Mouse (Mus musculus): ENCODE measurements at regions not wholly inside any gene's neighbourhood (a gene's known extent, or its start where the extent isn't known, plus 50 kb on each side); places are given as distances from the start of the nearest gene placed in this dataset.

DNA sequence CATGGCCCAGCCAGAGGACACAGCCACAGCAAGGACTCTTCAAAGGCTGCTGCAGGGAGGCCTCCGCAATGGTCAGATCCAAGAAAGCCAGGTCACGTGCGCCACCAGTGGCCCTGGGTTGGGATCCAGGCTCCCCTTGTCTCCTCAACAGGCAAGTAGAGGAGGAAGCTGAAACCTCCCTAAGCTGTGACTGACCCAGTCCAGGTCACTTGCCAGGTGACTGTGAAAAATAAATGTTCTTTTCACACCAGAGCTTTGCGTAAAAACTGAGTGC, 57.6 kb upstream of the Slco4a1 start:
- TF ChIP-seq POLR2A (IDR thresholded peaks at IDR 0.05; ENCODE audit: insufficient read depth, low read depth, low read length) (no peak), CTCF (IDR thresholded peaks at IDR 0.05; ENCODE audit: insufficient read depth, low read depth, low read length) (no peak)
- H3K27ac ChIP-seq (ENCODE audit: insufficient read depth, low read depth, low read length): no peak overlapping the region
- no peak overlapping the region for H3K4me3 ChIP-seq (ENCODE audit: insufficient read depth, low read depth, low read length)
- 93% methylated on average over 4 of the region's 4 CpGs for WGBS
- H3K4me1 ChIP-seq (ENCODE audit: control insufficient read depth, insufficient read depth, low read length): no peaks in the 10 kb centered on the region

DNA sequence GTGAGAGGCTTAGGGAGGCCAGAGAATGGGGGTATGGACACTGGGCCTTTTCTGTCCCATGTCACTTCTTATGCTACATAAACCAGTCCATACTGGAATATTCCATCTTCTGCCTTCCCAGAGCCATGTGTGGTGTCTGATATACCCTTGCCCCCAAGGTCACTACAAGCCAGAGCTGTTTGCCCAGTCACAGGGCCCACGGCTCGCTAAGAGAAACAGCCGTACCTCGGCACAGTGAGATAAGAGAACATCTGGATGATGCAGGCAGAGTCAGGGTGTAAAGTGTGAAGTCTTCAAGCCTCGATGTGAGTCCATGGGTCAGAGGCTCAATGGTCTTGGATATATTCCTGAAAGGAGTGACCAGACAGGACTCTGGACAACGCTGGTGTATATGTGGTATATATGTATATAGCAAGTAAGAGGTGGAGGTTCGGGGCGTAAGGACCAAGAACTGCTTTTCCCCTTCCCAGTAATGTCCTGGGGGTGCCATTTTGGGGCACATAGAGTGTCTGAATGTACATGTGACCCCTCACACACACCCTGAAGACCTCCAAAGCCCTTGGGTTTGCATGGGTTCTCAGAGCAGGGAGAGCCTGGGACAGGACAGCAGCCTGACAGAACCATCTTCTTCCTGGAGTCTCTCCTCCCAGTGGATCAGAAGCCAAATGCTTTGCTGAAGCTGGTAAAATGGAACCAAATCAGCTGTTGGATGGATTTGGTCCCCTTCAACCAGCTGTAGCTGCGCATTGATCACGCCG, 58.1 kb upstream of the Slco4a1 start:
- Histone ChIP-seq H3K27ac (ENCODE audit: insufficient read depth, low read depth, low read length) (no peak overlapping the region), H3K4me3 (ENCODE audit: insufficient read depth, low read depth, low read length) (no peak overlapping the region), H3K4me1 (ENCODE audit: control insufficient read depth, insufficient read depth, low read length) (0 out of 2 replicates have a peak, but pooled peaks cover under 1% of the 10 kb centered on the region)
- WGBS: 95% methylated on average over 11 of the region's 11 CpGs
- no peak for TF ChIP-seq POLR2A (IDR thresholded peaks at IDR 0.05; ENCODE audit: insufficient read depth, low read depth, low read length)
- no peak for TF ChIP-seq CTCF (IDR thresholded peaks at IDR 0.05; ENCODE audit: insufficient read depth, low read depth, low read length)

DNA sequence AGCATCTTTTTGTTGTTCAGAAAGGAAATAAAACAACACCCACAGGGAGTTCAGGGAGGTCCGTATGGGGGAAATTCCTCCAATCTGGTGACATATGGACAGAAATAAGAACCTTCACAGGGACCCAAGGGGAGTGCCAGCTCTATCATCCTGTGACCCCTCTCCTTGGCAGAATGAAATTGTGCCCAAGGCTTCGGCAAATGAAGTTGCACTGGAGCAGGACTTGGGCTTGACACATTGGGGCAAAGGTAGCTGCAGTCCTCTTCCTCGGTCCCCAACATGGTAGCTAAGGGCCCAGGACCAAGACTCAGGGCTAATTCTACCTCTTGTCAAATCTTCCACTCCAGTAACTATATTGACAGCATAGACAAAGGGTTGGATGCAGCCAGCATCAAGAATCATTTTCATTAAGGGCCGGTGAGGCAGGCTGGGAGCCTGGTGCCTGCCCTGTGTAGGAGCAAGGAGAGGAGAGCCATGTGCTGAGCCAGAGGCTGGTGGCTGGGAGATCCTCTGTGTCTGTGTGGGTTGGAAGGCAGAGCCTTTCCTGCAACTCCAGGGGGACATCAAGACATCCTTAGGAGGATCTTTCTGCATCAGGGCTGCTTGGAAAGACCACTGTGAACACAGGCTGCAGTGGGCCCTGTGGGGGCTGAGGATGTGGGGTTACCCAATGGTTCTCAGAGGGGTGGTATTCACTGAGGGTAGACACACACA, 59.2 kb upstream of the Slco4a1 start:
- H3K4me1 ChIP-seq (ENCODE audit: control insufficient read depth, insufficient read depth, low read length): 0 out of 2 replicates have a peak, but pooled peaks cover 3% of the 10 kb centered on the region
- 65% methylated on average over 4 of the region's 4 CpGs for WGBS
- H3K4me3 ChIP-seq (ENCODE audit: insufficient read depth, low read depth, low read length): no peak overlapping the region
- TF ChIP-seq POLR2A (IDR thresholded peaks at IDR 0.05; ENCODE audit: insufficient read depth, low read depth, low read length): no peak
- TF ChIP-seq CTCF (IDR thresholded peaks at IDR 0.05; ENCODE audit: insufficient read depth, low read depth, low read length): no peak
- no peak overlapping the region for H3K27ac ChIP-seq (ENCODE audit: insufficient read depth, low read depth, low read length)

DNA sequence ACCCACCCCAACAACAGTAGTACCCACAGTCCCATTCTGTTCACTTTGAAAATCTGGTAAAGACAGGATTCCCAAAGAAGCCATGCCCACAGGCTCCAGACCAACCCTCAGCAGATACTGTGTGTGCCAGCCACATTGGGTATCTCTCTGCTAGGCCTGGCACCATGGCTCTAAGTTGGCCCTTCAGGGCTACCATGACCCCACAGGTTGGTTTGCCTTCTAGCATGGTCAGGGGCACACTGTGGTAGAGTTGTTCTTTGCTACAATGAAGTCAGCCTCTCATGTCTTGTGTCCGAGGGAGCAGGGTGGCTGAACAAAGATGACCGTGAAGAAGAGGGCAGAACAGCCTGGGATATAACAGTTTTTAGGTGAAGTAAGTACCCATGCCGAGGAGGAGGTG, 59.8 kb upstream of the Slco4a1 start:
- Histone ChIP-seq H3K27ac (ENCODE audit: insufficient read depth, low read depth, low read length) (no peak overlapping the region), H3K4me3 (ENCODE audit: insufficient read depth, low read depth, low read length) (no peak overlapping the region), H3K4me1 (ENCODE audit: control insufficient read depth, insufficient read depth, low read length) (0 out of 2 replicates have a peak, but pooled peaks cover 3% of the 10 kb centered on the region)
- TF ChIP-seq POLR2A (IDR thresholded peaks at IDR 0.05; ENCODE audit: insufficient read depth, low read depth, low read length): no peak
- no peak for TF ChIP-seq CTCF (IDR thresholded peaks at IDR 0.05; ENCODE audit: insufficient read depth, low read depth, low read length)
- 84% methylated on average over 3 of the region's 3 CpGs for WGBS

DNA sequence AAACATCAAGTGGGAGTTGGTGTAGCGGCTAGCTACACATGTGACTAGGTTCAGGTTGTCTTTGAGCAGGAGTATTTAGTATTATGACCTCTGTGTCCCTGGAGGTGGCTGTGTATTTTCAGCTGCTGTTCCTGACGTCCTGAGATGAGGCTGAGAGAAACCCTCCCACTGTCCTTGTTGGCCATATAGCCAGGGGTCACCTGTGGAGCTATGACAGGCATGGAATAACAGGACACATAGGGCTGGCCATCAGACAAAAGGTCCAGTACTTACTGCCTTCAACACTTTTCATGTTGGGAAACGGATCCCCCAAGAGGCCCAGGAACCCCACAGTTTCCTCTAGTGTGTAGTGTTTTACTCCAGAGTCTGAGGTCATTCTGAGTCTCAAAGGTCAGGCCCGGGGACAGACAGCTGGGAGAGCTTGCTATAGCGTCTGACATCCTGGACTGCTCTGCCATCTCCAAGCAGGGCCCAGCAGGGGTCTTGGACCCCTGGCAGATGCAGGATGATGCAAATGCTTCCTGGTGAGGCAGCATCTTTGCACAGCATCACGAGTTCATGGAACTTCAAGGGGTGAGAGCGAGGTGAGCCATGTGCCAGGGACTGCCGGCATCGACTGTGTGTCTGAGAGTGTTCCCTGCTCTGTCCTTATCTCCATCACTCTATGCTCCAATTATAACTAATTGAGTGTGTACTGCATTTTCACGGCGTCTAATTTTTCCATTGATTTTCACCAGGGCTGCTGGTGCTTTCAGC, 60.6 kb upstream of the Slco4a1 start:
- Histone ChIP-seq H3K4me1 (ENCODE audit: control insufficient read depth, insufficient read depth, low read length) (0 out of 2 replicates have a peak, but pooled peaks cover 3% of the 10 kb centered on the region), H3K4me3 (ENCODE audit: insufficient read depth, low read depth, low read length) (no peak overlapping the region), H3K27ac (ENCODE audit: insufficient read depth, low read depth, low read length) (no peak overlapping the region)
- WGBS: 62% methylated on average over 11 of the region's 11 CpGs
- TF ChIP-seq CTCF (IDR thresholded peaks at IDR 0.05; ENCODE audit: insufficient read depth, low read depth, low read length) (no peak), POLR2A (IDR thresholded peaks at IDR 0.05; ENCODE audit: insufficient read depth, low read depth, low read length) (no peak)

DNA sequence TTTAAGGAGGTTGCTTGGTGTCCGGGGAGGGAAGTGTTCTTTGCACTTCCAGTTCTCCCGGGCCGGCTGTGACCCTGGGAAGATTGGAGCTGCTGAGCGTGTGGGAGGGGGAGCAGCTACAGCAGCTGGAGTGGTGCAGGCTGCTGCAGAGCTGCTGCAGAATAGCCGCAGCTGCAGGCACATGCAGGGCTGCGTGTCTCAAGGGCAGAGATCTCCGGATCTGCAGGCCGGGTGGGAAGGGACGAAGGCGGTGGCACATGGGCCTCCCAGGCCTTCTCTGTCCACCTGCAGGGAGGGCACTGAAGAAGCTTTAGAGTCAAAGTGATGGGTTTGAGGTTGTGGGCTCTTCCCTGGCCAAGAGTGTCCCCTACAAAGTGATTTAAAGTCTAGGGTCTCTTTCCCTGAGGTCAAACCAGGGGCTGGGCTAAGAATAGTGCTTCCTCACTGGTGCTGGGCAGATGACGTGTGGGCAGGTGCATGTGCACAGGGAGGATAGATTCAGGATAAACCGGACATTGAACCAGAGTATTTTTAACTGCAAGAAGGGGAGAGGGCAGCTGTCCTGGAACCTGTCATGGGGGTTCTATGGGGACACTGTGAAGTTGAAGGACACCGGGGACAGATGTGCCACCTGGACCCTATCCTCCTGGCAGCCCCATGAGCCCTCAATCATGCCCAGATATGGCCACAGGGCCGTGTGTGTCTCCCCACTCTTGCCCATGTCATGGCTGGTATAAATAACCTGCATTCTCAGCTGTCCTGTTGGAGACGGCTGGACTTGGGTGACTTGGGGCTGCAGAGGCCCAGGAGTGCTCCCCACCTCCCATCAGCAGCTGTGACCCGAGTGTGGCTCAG, 58.6 kb upstream of the Gata5 start:
- 68% methylated on average over 16 of the region's 16 CpGs for WGBS
- H3K4me3 ChIP-seq (ENCODE audit: insufficient read depth, low read depth, low read length): no peak overlapping the region
- 0 out of 2 replicates have a peak, but pooled peaks cover 3% of the 10 kb centered on the region for H3K4me1 ChIP-seq (ENCODE audit: control insufficient read depth, insufficient read depth, low read length)
- TF ChIP-seq POLR2A (IDR thresholded peaks at IDR 0.05; ENCODE audit: insufficient read depth, low read depth, low read length) (no peak), CTCF (IDR thresholded peaks at IDR 0.05; ENCODE audit: insufficient read depth, low read depth, low read length) (no peak)
- no peak overlapping the region for H3K27ac ChIP-seq (ENCODE audit: insufficient read depth, low read depth, low read length)

DNA sequence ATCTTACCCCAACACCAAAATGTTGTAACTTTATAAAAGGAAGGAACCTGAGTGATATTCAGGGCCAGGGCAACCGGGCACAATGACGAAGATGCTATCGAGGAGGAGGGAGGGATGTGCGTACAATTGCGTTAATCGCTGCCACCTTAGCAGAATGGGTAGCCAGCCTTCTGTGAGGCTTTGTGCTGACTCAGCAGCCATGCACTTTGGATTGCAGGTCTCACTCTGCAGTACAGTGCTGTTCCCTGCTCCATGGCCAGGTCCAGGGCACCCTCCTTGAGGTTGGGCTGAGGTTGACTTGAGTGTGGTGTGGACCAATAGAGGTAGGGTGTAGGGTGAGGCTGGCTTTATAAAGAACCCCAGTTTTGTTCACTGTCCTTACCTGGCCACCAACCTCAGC, 57.8 kb upstream of the Gata5 start:
- H3K4me1 ChIP-seq (ENCODE audit: control insufficient read depth, insufficient read depth, low read length): 0 out of 2 replicates have a peak, but pooled peaks cover 3% of the 10 kb centered on the region
- TF ChIP-seq CTCF (IDR thresholded peaks at IDR 0.05; ENCODE audit: insufficient read depth, low read depth, low read length) (no peak), POLR2A (IDR thresholded peaks at IDR 0.05; ENCODE audit: insufficient read depth, low read depth, low read length) (no peak)
- WGBS: 93% methylated on average over 6 of the region's 6 CpGs
- no peak overlapping the region for H3K4me3 ChIP-seq (ENCODE audit: insufficient read depth, low read depth, low read length)
- H3K27ac ChIP-seq (ENCODE audit: insufficient read depth, low read depth, low read length): no peak overlapping the region

DNA sequence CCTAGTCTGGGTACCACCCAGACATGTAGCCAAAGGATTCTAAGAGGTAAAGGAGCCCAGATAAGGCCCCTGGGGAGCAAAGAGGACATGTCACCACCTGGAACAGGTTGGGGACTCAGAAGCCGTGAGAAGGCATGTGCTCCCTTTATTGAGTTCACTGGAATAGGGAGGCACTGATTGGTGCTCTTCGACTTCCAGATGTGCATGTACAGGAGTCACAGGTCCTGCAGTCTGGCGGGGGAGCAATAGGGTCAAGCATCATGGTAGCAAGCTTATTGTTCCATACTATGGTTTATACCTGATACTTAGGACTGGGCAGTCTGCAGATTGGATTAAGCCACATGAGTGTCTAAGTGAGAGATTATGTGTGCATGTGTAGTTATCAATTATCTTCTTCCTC, 56.9 kb upstream of the Gata5 start:
- Histone ChIP-seq H3K4me1 (ENCODE audit: control insufficient read depth, insufficient read depth, low read length) (peaks cover 6% of the 10 kb centered on the region), H3K4me3 (ENCODE audit: insufficient read depth, low read depth, low read length) (no peak overlapping the region), H3K27ac (ENCODE audit: insufficient read depth, low read depth, low read length) (no peak overlapping the region)
- TF ChIP-seq POLR2A (IDR thresholded peaks at IDR 0.05; ENCODE audit: insufficient read depth, low read depth, low read length) (no peak), CTCF (IDR thresholded peaks at IDR 0.05; ENCODE audit: insufficient read depth, low read depth, low read length) (no peak)
- 89% methylated on average over 3 of the region's 3 CpGs for WGBS
